Mouse (Mus musculus) heart, embryonic 16.5 days (tissue): ENCODE measurements around the gene Chd2. TPM values are rescaled to one million over a fixed set of nuclear protein-coding genes. Genes with fewer than 3 reads are reported as not detected.
"Not testable (repeated sequence)": the region's sequence is repeated elsewhere in the genome, so short reads cannot be mapped to it uniquely, and the experiment has no call there.

Experiments
- ATAC-seq: fragments of 200-750 bp; cut with Nextera tagmentation; replicated peaks from 2 replicates; pipeline ENCODE4 v1.8.0; 2017; ENCODE audit warnings: moderate number of reproducible peaks; ENCODE audit not compliant: insufficient read depth, low FRiP score; ENCODE audit errors: extremely low read depth
- H3K27ac ChIP-seq: fragments of 300-500 bp; sonication (generic); 2 replicates; pipeline ENCODE4 v1.5.1; 2014; ENCODE audit warnings: mild to moderate bottlenecking, low read length, control low read depth, moderate library complexity
- H3K27me3 ChIP-seq: fragments of 300-500 bp; sonication (generic); 2 replicates; pipeline ENCODE4 v1.6.1; 2014; ENCODE audit warnings: low read length, mixed read lengths; ENCODE audit not compliant: control insufficient read depth, insufficient read depth
- H3K36me3 ChIP-seq: fragments of 300-500 bp; sonication (generic); 2 replicates; pipeline ENCODE4 v1.6.1; 2014; ENCODE audit not compliant: control insufficient read depth, insufficient read depth
- H3K4me1 ChIP-seq: fragments of 300-500 bp; sonication (generic); 2 replicates; pipeline ENCODE4 v1.6.1; 2014; ENCODE audit warnings: low read length, mixed read lengths; ENCODE audit not compliant: control insufficient read depth, insufficient read depth
- H3K4me2 ChIP-seq: fragments of 300-500 bp; sonication (generic); 2 replicates; pipeline ENCODE4 v1.6.1; 2014; ENCODE audit warnings: low read depth, mild to moderate bottlenecking, control low read depth, low read length
- H3K4me3 ChIP-seq: fragments of 300-500 bp; sonication (generic); 2 replicates; pipeline ENCODE4 v1.5.1; 2014; ENCODE audit warnings: mild to moderate bottlenecking, control low read depth, low read length
- H3K9ac ChIP-seq: fragments of 300-500 bp; sonication (generic); 2 replicates; pipeline ENCODE4 v1.6.1; 2014; ENCODE audit warnings: low read length, control low read depth
- H3K9me3 ChIP-seq: fragments of 300-500 bp; sonication (generic); replicated peaks from 2 replicates; pipeline ENCODE4 v1.6.1; 2016; ENCODE audit warnings: low read length; ENCODE audit not compliant: control insufficient read depth
- WGBS: fragments of 180-500 bp; shearing (Covaris S2); extraction: QIAGEN DNeasy Blood & Tissue Kit; methylation state at CpG from one replicate; pipeline ENCODE4 v1.1.7; 2014; 5-methylcytosine and 5-hydroxymethylcytosine counted together
- polyA plus RNA-seq: library from polyadenylated mRNA; unstranded; fragments of >200 nt; fragmentation: Nextera tagmentation; extraction: Ambion mirVana; gene quantifications from 2 replicates; pipeline ENCODE4 v1.2.1, GENCODE M21; 2015

Chd2 gene
- polyA plus RNA-seq, 1 experiment from 2014 or later: 33.1 TPM

GRCm38 (mm10) chr7:73583400-73583799 lies 41.8 kb upstream of the Chd2 start:
- no peak overlapping the region for H3K4me3 ChIP-seq
- H3K36me3 ChIP-seq: no peaks in the 10 kb centered on the region
- no peaks in the 10 kb centered on the region for H3K27me3 ChIP-seq
- no peak overlapping the region; the same call in 1 of the 2 replicates for H3K4me2 ChIP-seq
- 67% methylated on average over 7 of the region's 7 CpGs for WGBS
- peak overlapping the region; percentile 97 for H3K27ac ChIP-seq
- no peak overlapping the region for H3K9ac ChIP-seq
- no peak for ATAC-seq
- H3K9me3 ChIP-seq: no peaks in the 10 kb centered on the region
- peaks cover 37% of the 10 kb centered on the region for H3K4me1 ChIP-seq

- 54% methylated on average over 6 of the region's 6 CpGs for WGBS
- H3K4me1 ChIP-seq: peaks cover 42% of the 10 kb centered on the region
- H3K9me3 ChIP-seq: no peaks in the 10 kb centered on the region
- no peak overlapping the region for H3K4me2 ChIP-seq
- no peak for ATAC-seq
- no peak overlapping the region for H3K4me3 ChIP-seq
- no peak overlapping the region for H3K9ac ChIP-seq
- H3K27ac ChIP-seq: no peak overlapping the region
- H3K36me3 ChIP-seq: no peaks in the 10 kb centered on the region
- H3K27me3 ChIP-seq: no peaks in the 10 kb centered on the region
Observed at GRCm38 (mm10) chr7:73581836-73582375, 40.3 kb upstream of the Chd2 start.

- Histone ChIP-seq H3K9me3 (no peaks in the 10 kb centered on the region), H3K36me3 (no peaks in the 10 kb centered on the region), H3K27me3 (no peaks in the 10 kb centered on the region), H3K4me1 (peaks cover 36% of the 10 kb centered on the region), H3K4me2 (peak overlapping the region; percentile 40; the same call in 1 of the 2 replicates), H3K27ac (peak overlapping the region; percentile 83), H3K4me3 (no peak overlapping the region), H3K9ac (no peak overlapping the region; the same call in 1 of the 2 replicates)
- WGBS: 34% methylated on average over 8 of the region's 8 CpGs
- peak; percentile 46; the same call in 1 of the 2 replicates for ATAC-seq
Observed at GRCm38 (mm10) chr7:73579072-73579731, 37.6 kb upstream of the Chd2 start.

GRCm38 (mm10) chr7:73577888-73578421 lies 36.3 kb upstream of the Chd2 start:
- H3K36me3 ChIP-seq: no peaks in the 10 kb centered on the region
- H3K9ac ChIP-seq: no peak overlapping the region
- ATAC-seq: no peak
- no peaks in the 10 kb centered on the region for H3K27me3 ChIP-seq
- H3K4me3 ChIP-seq: no peak overlapping the region
- 53% methylated on average over 6 of the region's 6 CpGs for WGBS
- no peak overlapping the region for H3K4me2 ChIP-seq
- no peaks in the 10 kb centered on the region for H3K9me3 ChIP-seq
- peak overlapping the region; percentile 46; the same call in 1 of the 2 replicates for H3K27ac ChIP-seq
- peaks cover 32% of the 10 kb centered on the region for H3K4me1 ChIP-seq

- H3K27me3 ChIP-seq: no peaks in the 10 kb centered on the region
- H3K27ac ChIP-seq: no peak overlapping the region
- peaks cover 32% of the 10 kb centered on the region for H3K4me1 ChIP-seq
- 59% methylated on average over 16 of the region's 16 CpGs for WGBS
- no peaks in the 10 kb centered on the region for H3K36me3 ChIP-seq
- no peak overlapping the region for H3K9ac ChIP-seq
- no peak for ATAC-seq
- H3K9me3 ChIP-seq: no peaks in the 10 kb centered on the region
- H3K4me2 ChIP-seq: no peak overlapping the region
- no peak overlapping the region for H3K4me3 ChIP-seq
Observed at GRCm38 (mm10) chr7:73576101-73576936, 34.7 kb upstream of the Chd2 start.

- Histone ChIP-seq H3K27ac (no peak overlapping the region), H3K36me3 (no peaks in the 10 kb centered on the region), H3K4me3 (no peak overlapping the region), H3K9ac (no peak overlapping the region), H3K4me2 (no peak overlapping the region), H3K27me3 (no peaks in the 10 kb centered on the region), H3K4me1 (peaks cover 32% of the 10 kb centered on the region), H3K9me3 (no peaks in the 10 kb centered on the region)
- 48% methylated on average over 8 of the region's 8 CpGs for WGBS
- ATAC-seq: no peak
Observed at GRCm38 (mm10) chr7:73575257-73575656, 33.6 kb upstream of the Chd2 start.

GRCm38 (mm10) chr7:73574673-73575072 lies 33.0 kb upstream of the Chd2 start:
- H3K4me3 ChIP-seq, H3K4me2 ChIP-seq, H3K9me3 ChIP-seq, H3K36me3 ChIP-seq, ATAC-seq, H3K27ac ChIP-seq, H3K9ac ChIP-seq, H3K27me3 ChIP-seq: not testable (repeated sequence)
- 55% methylated on average over 3 of the region's 3 CpGs for WGBS
- H3K4me1 ChIP-seq: peaks cover 29% of the 10 kb centered on the region

GRCm38 (mm10) chr7:73572571-73572970 lies 30.9 kb upstream of the Chd2 start:
- no peak overlapping the region for H3K27ac ChIP-seq
- no peak overlapping the region for H3K4me2 ChIP-seq
- H3K9ac ChIP-seq: no peak overlapping the region
- ATAC-seq: no peak
- no peaks in the 10 kb centered on the region for H3K27me3 ChIP-seq
- H3K36me3 ChIP-seq: no peaks in the 10 kb centered on the region
- H3K9me3 ChIP-seq: no peaks in the 10 kb centered on the region
- 69% methylated on average over 3 of the region's 3 CpGs for WGBS
- peaks cover 19% of the 10 kb centered on the region for H3K4me1 ChIP-seq
- no peak overlapping the region for H3K4me3 ChIP-seq
